Mouse (Mus musculus): Measurements from ENCODE around the gene Plk1. TPM values are rescaled to one million over a fixed set of nuclear protein-coding genes. Genes with fewer than 3 reads are reported as not detected.

Gene Plk1
- polyA plus RNA-seq (2015; fragmentation: Nextera tagmentation; extraction: Ambion mirVana): 113 and 122 TPM in 2 replicates

DNA sequence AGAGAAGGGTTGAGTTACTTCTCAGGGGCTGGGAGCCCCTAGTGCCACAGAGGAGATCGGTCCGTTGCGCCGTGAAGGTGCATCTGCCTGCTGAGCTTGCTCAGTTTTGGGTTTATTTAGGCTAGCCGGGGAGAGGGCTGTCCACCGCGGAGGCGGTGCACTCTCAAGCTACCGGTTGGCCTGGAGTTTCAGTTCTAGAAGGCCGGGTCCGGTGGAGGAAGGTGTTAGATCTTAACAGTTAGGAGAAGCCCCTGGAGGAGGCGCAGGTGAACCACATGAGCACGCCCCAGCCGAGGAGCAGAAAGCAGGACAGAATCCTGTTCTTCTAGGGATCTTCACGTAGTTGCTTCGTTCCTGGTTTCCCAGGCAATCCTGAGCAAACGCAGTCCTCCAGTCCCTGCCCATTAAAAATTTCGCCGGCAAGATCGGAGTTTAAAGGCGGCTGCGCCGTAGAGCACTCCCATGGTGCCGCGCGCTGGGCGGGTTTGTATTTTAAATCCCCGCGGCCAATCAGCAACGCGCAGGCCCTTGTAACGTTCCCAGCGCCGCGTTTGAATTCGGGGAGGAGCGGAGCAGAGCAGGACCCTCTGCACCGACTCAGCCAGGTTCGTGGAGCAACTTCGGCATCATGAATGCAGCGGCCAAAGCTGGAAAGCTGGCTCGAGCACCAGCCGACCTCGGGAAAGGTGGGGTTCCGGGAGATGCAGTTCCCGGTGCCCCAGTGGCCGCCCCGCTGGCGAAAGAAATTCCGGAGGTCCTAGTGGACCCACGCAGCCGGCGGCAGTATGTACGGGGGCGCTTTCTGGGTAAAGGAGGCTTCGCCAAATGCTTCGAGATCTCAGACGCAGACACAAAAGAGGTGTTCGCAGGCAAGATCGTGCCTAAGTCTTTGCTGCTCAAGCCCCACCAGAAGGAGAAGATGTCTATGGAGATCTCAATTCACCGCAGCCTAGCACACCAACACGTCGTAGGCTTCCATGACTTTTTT lies at the start of gene Plk1:
TSS of gene Plk1 (plus strand) at position 525 of the 988 bp plus-strand sequence.
- under 1% methylated on average over 63 of the region's 63 CpGs for WGBS
- Histone ChIP-seq H3K4me3 (replicated peaks) (peak within 1 kb of the TSS; percentile 85), H3K27me3 (replicated peaks) (no peaks in the 10 kb centered on the region), H3K9me3 (no peaks in the 10 kb centered on the region), H3K9ac (peak within 1 kb of the TSS; percentile 63), H3K4me1 (replicated peaks) (peaks cover 27% of the 10 kb centered on the region), H3K36me3 (peaks cover 9% of the 10 kb centered on the region), H3K4me2 (replicated peaks) (peak within 1 kb of the TSS; percentile 92), H3K27ac (peak within 1 kb of the TSS; percentile 90)
- ATAC-seq: peak; percentile 94

GRCm38 (mm10) chr7:122123518-122123917 lies 35.7 kb upstream of the Plk1 start:
- Histone ChIP-seq H3K27me3 (replicated peaks) (no peaks in the 10 kb centered on the region), H3K9me3 (no peaks in the 10 kb centered on the region), H3K36me3 (peaks cover 14% of the 10 kb centered on the region; the same call in 1 of the 2 replicates), H3K27ac (no peak overlapping the region), H3K4me3 (replicated peaks) (no peak overlapping the region), H3K4me2 (replicated peaks) (no peak overlapping the region), H3K9ac (no peak overlapping the region), H3K4me1 (replicated peaks) (no peaks in the 10 kb centered on the region)
- WGBS: 84% methylated on average over 4 of the region's 4 CpGs
- no peak for ATAC-seq

DNA sequence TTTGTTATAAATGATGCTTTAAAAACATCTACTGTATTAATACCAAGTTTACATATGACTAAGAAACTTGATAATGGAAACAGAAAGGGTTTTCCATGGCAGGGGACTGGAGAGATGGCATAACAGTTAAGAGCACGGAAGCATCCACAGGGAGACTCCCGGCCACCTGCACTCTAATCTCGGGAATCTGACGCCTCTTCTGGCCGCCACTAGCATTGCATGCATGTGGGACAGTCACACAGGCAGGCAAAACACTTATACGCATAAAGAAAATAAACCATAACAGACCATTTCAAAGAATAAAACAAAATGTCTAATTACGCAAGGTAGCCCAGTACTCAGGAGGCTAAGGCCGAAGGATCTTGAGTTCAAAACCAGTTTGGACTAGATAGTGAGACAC lies 33.6 kb upstream of the Plk1 start:
- no peak overlapping the region for H3K4me3 ChIP-seq (replicated peaks)
- no peak overlapping the region for H3K27ac ChIP-seq
- peaks cover 14% of the 10 kb centered on the region; the same call in 1 of the 2 replicates for H3K36me3 ChIP-seq
- H3K9me3 ChIP-seq: no peaks in the 10 kb centered on the region
- 80% methylated on average over 8 of the region's 8 CpGs for WGBS
- no peaks in the 10 kb centered on the region for H3K27me3 ChIP-seq (replicated peaks)
- no peaks in the 10 kb centered on the region for H3K4me1 ChIP-seq (replicated peaks)
- no peak overlapping the region for H3K4me2 ChIP-seq (replicated peaks)
- H3K9ac ChIP-seq: no peak overlapping the region
- no peak for ATAC-seq

DNA sequence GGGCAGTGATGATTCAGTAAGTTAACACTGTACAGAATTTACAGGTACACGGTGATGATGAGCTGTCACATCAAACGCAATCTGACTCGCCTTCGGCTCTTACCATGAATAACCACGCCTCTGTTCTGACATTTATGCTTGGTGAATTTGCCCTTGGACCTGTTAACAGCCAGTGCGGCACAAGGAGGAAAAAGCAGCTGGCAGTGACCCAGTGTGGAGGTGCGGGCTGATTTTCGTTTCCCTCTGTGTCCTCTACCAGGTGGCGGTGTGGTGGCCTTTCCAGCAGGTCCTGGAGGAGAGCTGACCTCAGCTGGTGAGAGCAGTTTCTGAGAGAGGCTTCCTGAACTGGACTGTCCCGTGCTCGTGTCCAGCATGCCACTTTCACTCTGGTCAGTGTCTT lies 32.3 kb upstream of the Plk1 start:
- no peaks in the 10 kb centered on the region for H3K27me3 ChIP-seq (replicated peaks)
- no peak overlapping the region for H3K9ac ChIP-seq
- no peak overlapping the region for H3K27ac ChIP-seq
- H3K36me3 ChIP-seq: peaks cover 14% of the 10 kb centered on the region; the same call in 1 of the 2 replicates
- H3K9me3 ChIP-seq: no peaks in the 10 kb centered on the region
- H3K4me2 ChIP-seq (replicated peaks): no peak overlapping the region
- no peaks in the 10 kb centered on the region for H3K4me1 ChIP-seq (replicated peaks)
- no peak overlapping the region for H3K4me3 ChIP-seq (replicated peaks)
- ATAC-seq: no peak
- 94% methylated on average over 11 of the region's 11 CpGs for WGBS

DNA sequence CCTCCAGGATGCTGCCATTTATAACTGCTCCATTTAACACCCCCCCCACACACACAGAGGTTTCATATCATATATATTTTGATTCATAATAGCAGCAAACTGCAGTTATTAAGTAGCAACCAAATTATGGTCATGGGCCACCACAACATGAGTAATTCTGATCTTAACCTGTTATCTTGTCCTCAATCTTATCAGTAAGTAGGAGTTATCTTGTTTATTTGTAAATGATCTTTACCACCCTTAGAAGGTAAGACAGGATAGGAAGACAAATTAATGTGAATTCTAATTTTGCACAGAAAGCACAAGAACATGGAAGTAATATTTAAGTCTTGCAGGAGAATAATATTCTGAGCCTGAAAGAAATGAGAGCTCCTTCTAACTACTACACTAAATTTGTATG lies 27.4 kb upstream of the Plk1 start:
- Histone ChIP-seq H3K4me3 (replicated peaks) (peak overlapping the region; percentile 89), H3K4me1 (replicated peaks) (no peaks in the 10 kb centered on the region), H3K9ac (peak overlapping the region; percentile 83; the same call in 1 of the 2 replicates), H3K9me3 (no peaks in the 10 kb centered on the region), H3K27ac (no peak overlapping the region), H3K36me3 (0 out of 2 replicates have a peak, but pooled peaks cover 4% of the 10 kb centered on the region), H3K27me3 (replicated peaks) (no peaks in the 10 kb centered on the region), H3K4me2 (replicated peaks) (peak overlapping the region; percentile 76)
- no peak for ATAC-seq

DNA sequence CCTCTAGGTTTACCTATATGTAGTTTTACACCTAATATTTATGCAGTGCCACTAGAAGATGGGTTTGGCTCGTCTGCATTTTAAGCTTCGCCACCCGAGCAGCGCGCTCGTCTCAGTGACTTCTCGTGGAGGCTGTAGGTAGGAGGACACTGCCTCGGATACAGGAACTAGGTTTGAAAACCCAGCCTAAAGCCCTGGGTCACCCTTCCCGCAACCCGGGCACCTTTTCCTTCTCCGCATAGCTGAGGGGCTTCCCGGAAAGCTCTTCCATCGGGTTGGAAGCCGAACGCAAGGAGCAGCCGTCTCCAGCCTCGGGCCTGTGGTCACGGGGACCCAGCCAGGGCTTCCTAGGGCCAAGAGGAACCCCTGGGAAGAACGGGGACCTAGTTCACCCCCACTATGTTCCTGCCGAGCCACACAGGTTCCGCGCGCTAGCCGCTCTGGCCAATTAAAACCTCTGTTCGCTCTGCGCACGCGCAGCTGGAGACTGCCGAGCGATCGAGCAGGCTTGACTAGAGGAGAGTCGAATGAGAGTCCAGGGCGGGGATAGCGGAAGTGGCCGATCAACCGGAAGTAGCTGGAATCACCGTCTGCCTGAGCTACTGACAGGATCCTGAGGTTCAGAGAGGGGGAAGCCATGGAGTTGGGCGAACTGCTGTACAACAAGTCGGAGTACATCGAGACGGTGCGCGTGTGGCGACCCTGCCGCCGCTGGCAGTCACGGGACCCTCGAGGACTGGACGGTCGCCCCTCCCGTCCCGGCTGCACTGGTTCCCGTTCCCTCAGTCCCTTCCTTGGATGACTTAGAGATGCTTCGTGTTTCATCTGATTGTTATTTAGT lies 26.5 kb upstream of the Plk1 start, which contains the start of the genes Palb2 and Dctn5:
TSS of gene Palb2 (minus strand) at position 489 of the 841 bp plus-strand sequence.
TSS of gene Dctn5 (plus strand) at position 545 of the 841 bp plus-strand sequence.
- under 1% methylated on average over 54 of the region's 54 CpGs for whole genome bisulfite sequencing
- Histone ChIP-seq H3K36me3 (no peaks in the 10 kb centered on the region), H3K9ac (peak within 1 kb of the TSS; percentile 83), H3K27me3 (replicated peaks) (no peaks in the 10 kb centered on the region), H3K4me1 (replicated peaks) (no peaks in the 10 kb centered on the region), H3K4me2 (replicated peaks) (peak within 1 kb of the TSS; percentile 76), H3K4me3 (replicated peaks) (peak within 1 kb of the TSS; percentile 89), H3K27ac (peak within 1 kb of the TSS; percentile 65; the same call in 1 of the 2 replicates), H3K9me3 (no peaks in the 10 kb centered on the region)
- peak; percentile 99 for ATAC-seq

- 15% methylated on average over 8 of the region's 8 CpGs for WGBS
- Histone ChIP-seq H3K9ac (peak overlapping the region; percentile 81), H3K4me1 (replicated peaks) (no peaks in the 10 kb centered on the region), H3K27me3 (replicated peaks) (no peaks in the 10 kb centered on the region), H3K4me3 (replicated peaks) (peak overlapping the region; percentile 89), H3K4me2 (replicated peaks) (peak overlapping the region; percentile 57), H3K27ac (peak overlapping the region; percentile 65; the same call in 1 of the 2 replicates), H3K9me3 (no peaks in the 10 kb centered on the region), H3K36me3 (no peaks in the 10 kb centered on the region)
- no peak for ATAC-seq
Observed at GRCm38 (mm10) chr7:122133338-122133625, 26.0 kb upstream of the Plk1 start.

DNA sequence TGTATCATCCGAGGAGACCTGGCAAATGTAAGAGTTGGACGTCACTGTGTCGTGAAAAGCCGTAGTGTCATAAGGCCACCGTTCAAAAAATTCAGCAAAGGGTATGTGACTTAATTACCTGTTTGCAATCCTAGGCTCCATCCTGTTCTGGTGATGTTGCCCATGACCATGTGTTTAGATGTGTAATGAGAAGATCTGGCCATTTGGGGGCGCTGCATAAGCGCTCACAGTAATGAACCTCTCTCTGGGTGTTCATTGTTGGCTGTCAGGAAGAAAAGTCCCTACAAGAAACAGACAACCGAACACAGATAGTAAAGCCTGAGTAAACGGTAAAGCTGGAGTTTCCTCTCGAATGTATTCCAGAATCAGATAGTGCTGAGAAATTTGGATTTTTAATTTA lies 24.2 kb upstream of the Plk1 start:
- H3K9ac ChIP-seq: no peak overlapping the region
- H3K36me3 ChIP-seq: peaks cover 12% of the 10 kb centered on the region
- H3K4me1 ChIP-seq (replicated peaks): no peaks in the 10 kb centered on the region
- H3K27ac ChIP-seq: no peak overlapping the region
- H3K4me2 ChIP-seq (replicated peaks): no peak overlapping the region
- 73% methylated on average over 10 of the region's 10 CpGs for WGBS
- H3K9me3 ChIP-seq: no peaks in the 10 kb centered on the region
- no peak overlapping the region for H3K4me3 ChIP-seq (replicated peaks)
- H3K27me3 ChIP-seq (replicated peaks): no peaks in the 10 kb centered on the region
- ATAC-seq: no peak

DNA sequence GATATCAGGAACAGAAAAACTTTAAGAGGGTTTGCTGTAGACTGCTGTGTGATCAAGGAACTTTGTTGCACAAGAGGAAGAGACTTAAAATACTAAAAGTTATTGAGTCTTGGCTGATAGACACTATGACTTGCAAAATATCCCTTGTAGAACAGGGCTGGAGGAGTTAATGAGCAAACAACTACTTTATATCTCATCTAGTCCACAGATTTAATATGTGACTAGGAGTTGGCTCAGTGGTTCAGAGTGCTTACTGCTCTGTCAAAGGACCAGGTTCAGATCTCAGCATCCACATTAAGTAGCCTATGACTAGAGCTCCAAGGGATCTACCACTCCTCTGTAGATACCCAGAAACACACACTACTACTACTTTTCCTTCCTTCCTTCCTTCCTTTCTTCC lies 22.2 kb upstream of the Plk1 start:
- H3K27me3 ChIP-seq (replicated peaks): no peaks in the 10 kb centered on the region
- H3K4me3 ChIP-seq (replicated peaks): no peak overlapping the region
- no peak overlapping the region for H3K9ac ChIP-seq
- no peak for ATAC-seq
- H3K36me3 ChIP-seq: peaks cover 23% of the 10 kb centered on the region
- H3K4me1 ChIP-seq (replicated peaks): no peaks in the 10 kb centered on the region
- no peak overlapping the region for H3K27ac ChIP-seq
- no peaks in the 10 kb centered on the region for H3K9me3 ChIP-seq
- H3K4me2 ChIP-seq (replicated peaks): no peak overlapping the region

- Histone ChIP-seq H3K4me1 (replicated peaks) (no peaks in the 10 kb centered on the region), H3K27me3 (replicated peaks) (no peaks in the 10 kb centered on the region), H3K4me2 (replicated peaks) (no peak overlapping the region), H3K4me3 (replicated peaks) (no peak overlapping the region), H3K27ac (no peak overlapping the region), H3K36me3 (peaks cover 27% of the 10 kb centered on the region), H3K9me3 (no peaks in the 10 kb centered on the region), H3K9ac (no peak overlapping the region)
- ATAC-seq: no peak
- WGBS: 88% methylated on average over 5 of the region's 5 CpGs
Observed at GRCm38 (mm10) chr7:122138190-122138589, 21.0 kb upstream of the Plk1 start.

GRCm38 (mm10) chr7:122140991-122141390 lies 18.2 kb upstream of the Plk1 start:
- no peak overlapping the region for H3K9ac ChIP-seq
- no peak overlapping the region for H3K4me2 ChIP-seq (replicated peaks)
- H3K4me3 ChIP-seq (replicated peaks): no peak overlapping the region
- no peak overlapping the region for H3K27ac ChIP-seq
- ATAC-seq: no peak
- H3K27me3 ChIP-seq (replicated peaks): no peaks in the 10 kb centered on the region
- H3K36me3 ChIP-seq: peaks cover 42% of the 10 kb centered on the region
- H3K9me3 ChIP-seq: no peaks in the 10 kb centered on the region
- H3K4me1 ChIP-seq (replicated peaks): no peaks in the 10 kb centered on the region

DNA sequence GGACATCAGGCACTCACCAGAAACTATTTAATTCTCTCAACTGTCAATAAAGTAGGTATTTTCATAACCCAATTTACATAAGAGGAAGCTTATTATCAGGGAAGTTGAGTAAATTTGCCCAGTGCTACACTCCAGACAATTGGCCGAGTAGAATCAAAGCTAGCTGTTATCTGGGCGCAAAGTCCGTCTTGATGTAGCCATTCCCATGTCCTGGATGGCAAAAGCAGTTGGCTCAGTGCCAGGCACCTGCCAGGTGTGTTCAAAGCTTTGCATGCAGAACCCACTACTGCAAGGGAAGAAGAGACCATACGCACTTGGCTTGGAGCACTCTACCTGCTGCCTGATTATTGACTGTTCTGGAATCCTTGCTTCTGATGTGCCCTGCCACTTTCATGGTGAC lies 6.8 kb upstream of the Plk1 start:
- Histone ChIP-seq H3K9me3 (no peaks in the 10 kb centered on the region), H3K4me1 (replicated peaks) (0 out of 2 replicates have a peak, but pooled peaks cover under 1% of the 10 kb centered on the region), H3K27me3 (replicated peaks) (no peaks in the 10 kb centered on the region), H3K4me2 (replicated peaks) (0 out of 2 replicates have a peak overlapping the region, but pooled peaks have one; percentile 14), H3K27ac (peak overlapping the region; percentile 25; the same call in 1 of the 2 replicates), H3K36me3 (peaks cover 17% of the 10 kb centered on the region), H3K4me3 (replicated peaks) (no peak overlapping the region), H3K9ac (no peak overlapping the region)
- WGBS: 60% methylated on average over 4 of the region's 4 CpGs
- peak; percentile 93 for ATAC-seq
